Mouse (Mus musculus): ENCODE results near the gene Rab4a. TPM values are rescaled to one million over a fixed set of nuclear protein-coding genes. Genes with fewer than 3 reads are reported as not detected.

The Rab4a gene
- polyA plus RNA-seq, 1 experiment: 17.2 TPM

Other genes with a start within 250 kb of the Rab4a start
- 16.7 and 18.0 TPM in 2 replicates for gene Rhou, start 152.1 kb upstream of the Rab4a start, polyA plus RNA-seq (2012; rRNA removed)
- 0.84 and 1.2 TPM in 2 replicates for gene Ccsap, start 54.2 kb downstream of the Rab4a start, polyA plus RNA-seq (2012; rRNA removed)
- gene Acta1, start 88.8 kb downstream of the Rab4a start, polyA plus RNA-seq (2012; rRNA removed): 85.0 and 112 TPM in 2 replicates
- 11.5 and 12.6 TPM in 2 replicates for gene Nup133, start 143.3 kb downstream of the Rab4a start, polyA plus RNA-seq (2012; rRNA removed)
- gene Abcb10, start 177.1 kb downstream of the Rab4a start, polyA plus RNA-seq (2012; rRNA removed): 16.2 and 16.7 TPM in 2 replicates
- 24.9 and 29.0 TPM in 2 replicates for gene Taf5l, start 215.4 kb downstream of the Rab4a start, polyA plus RNA-seq (2012; rRNA removed)
- gene Urb2, start 215.5 kb downstream of the Rab4a start, polyA plus RNA-seq (2012; rRNA removed): 5.0 TPM in 2 replicates